Mouse (Mus musculus): ENCODE measurements at regions not wholly inside any gene's neighbourhood (a gene's known extent, or its start where the extent isn't known, plus 50 kb on each side); places are given as distances from the start of the nearest gene placed in this dataset.

DNA sequence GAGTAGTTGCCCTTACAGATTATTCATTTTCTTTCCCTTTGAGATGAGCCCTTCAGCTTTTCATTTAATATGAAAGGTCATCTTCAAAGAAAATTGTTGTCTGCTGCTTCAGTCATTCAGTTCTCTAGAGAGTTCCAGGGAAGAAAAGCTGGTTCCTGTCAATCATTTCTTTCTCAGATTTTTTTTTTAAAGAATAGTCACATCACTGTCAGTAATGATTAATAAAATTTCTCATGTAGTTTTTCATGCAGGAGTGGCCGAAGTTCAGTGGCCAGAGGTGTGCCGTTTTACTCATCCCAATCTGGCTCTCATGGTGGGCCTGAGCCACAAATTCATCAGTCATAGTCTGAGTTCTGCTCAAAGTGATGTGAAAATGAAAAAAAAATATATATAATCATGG, 121.5 kb upstream of the Nectin3 start:
- H3K36me3 ChIP-seq (ENCODE audit: control insufficient read depth, insufficient read depth, low read length) = no peaks in the 10 kb centered on the region
- no peak for TF ChIP-seq POLR2A (IDR thresholded peaks at IDR 0.05; ENCODE audit: low read depth, low read length)
- TF ChIP-seq CTCF (conservative IDR thresholded peaks at IDR 0.05; ENCODE audit: insufficient read depth, insufficient read length, low read depth, low read length) = no peak
- DNase-seq = peak; percentile 65
- H3K27ac ChIP-seq (ENCODE audit: insufficient read depth, low read depth, low read length) = no peak overlapping the region
- no peak overlapping the region for H3K4me3 ChIP-seq (ENCODE audit: insufficient read depth, low read depth, low read length)
- H3K4me1 ChIP-seq (ENCODE audit: control insufficient read depth, insufficient read depth, low read length) = peaks cover 8% of the 10 kb centered on the region; the same call in 1 of the 2 replicates
- H3K27me3 ChIP-seq (replicated peaks; ENCODE audit: control insufficient read depth, insufficient read depth, low read length) = no peaks in the 10 kb centered on the region
- WGBS = 55% methylated on average over 2 of the region's 2 CpGs

DNA sequence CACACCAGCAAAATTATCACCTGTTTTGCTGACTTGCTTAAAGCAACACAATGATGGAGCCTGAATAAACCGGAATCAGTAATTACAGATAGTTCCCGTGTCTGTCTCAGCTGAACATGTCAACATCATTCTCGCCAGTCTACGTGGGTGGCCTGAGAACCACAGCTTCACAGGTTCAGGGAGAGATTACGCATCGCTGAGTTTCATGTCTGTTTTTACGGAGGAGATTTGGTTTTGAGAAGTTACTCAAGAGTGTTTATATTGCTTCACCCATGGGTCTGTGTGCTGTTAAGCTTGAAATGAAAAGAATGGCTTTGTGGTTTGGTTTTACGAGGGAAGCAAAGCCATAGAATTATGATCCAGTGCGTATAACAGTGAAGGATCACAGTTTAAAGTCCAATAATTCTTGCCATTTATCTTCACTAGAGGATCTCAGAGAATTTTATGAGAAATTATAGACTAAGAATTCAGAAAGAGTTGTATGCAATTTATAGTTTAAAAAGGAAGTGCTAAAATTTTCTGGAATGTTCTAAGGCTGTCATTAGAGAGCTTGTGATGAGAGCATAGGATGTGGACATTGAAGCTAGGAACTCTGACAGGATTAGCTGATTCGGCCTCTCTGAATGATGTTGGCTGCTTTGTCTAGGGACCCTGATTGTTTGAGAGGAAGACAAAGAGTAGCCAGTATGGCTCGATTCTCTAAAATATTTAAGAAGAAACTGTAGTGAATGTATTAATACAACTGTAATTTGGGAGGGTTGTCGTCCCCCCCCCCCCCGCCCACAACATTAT, 119.4 kb upstream of the Nectin3 start:
- Histone ChIP-seq H3K27me3 (replicated peaks; ENCODE audit: control insufficient read depth, insufficient read depth, low read length) (no peaks in the 10 kb centered on the region), H3K36me3 (ENCODE audit: control insufficient read depth, insufficient read depth, low read length) (no peaks in the 10 kb centered on the region), H3K4me1 (ENCODE audit: control insufficient read depth, insufficient read depth, low read length) (peaks cover 6% of the 10 kb centered on the region; the same call in 1 of the 2 replicates), H3K4me3 (ENCODE audit: insufficient read depth, low read depth, low read length) (no peak overlapping the region), H3K27ac (ENCODE audit: insufficient read depth, low read depth, low read length) (no peak overlapping the region)
- no peak for TF ChIP-seq POLR2A (IDR thresholded peaks at IDR 0.05; ENCODE audit: low read depth, low read length)
- no peak for TF ChIP-seq CTCF (conservative IDR thresholded peaks at IDR 0.05; ENCODE audit: insufficient read depth, insufficient read length, low read depth, low read length)
- DNase-seq = peak; percentile 31
- WGBS = 51% methylated on average over 13 of the region's 13 CpGs

DNA sequence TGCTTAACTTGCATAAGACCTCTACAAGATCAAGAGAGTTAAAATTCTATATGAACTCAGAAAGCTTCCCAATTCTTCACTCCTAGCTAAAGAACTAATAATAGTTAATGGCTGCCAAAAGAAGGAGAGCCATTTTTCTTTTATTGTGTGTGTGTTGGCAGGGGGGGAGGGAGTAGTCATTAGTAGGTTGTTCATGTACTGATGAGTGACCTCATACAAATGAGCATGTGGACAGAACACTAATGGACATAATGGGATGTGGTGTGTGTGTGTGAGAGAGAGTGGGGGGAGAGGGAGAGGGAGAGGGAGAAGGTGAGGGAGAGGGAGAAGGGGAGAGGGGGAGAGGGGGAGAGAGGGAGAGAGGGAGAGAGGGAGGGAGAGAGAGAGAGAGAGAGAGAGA, 118.3 kb upstream of the Nectin3 start:
- no peak overlapping the region for H3K4me3 ChIP-seq (ENCODE audit: insufficient read depth, low read depth, low read length)
- H3K27me3 ChIP-seq (replicated peaks; ENCODE audit: control insufficient read depth, insufficient read depth, low read length) = no peaks in the 10 kb centered on the region
- H3K36me3 ChIP-seq (ENCODE audit: control insufficient read depth, insufficient read depth, low read length) = no peaks in the 10 kb centered on the region
- TF ChIP-seq CTCF (conservative IDR thresholded peaks at IDR 0.05; ENCODE audit: insufficient read depth, insufficient read length, low read depth, low read length) = no peak
- TF ChIP-seq POLR2A (IDR thresholded peaks at IDR 0.05; ENCODE audit: low read depth, low read length) = no peak
- DNase-seq = no peak
- peaks cover 4% of the 10 kb centered on the region; the same call in 1 of the 2 replicates for H3K4me1 ChIP-seq (ENCODE audit: control insufficient read depth, insufficient read depth, low read length)
- H3K27ac ChIP-seq (ENCODE audit: insufficient read depth, low read depth, low read length) = no peak overlapping the region

DNA sequence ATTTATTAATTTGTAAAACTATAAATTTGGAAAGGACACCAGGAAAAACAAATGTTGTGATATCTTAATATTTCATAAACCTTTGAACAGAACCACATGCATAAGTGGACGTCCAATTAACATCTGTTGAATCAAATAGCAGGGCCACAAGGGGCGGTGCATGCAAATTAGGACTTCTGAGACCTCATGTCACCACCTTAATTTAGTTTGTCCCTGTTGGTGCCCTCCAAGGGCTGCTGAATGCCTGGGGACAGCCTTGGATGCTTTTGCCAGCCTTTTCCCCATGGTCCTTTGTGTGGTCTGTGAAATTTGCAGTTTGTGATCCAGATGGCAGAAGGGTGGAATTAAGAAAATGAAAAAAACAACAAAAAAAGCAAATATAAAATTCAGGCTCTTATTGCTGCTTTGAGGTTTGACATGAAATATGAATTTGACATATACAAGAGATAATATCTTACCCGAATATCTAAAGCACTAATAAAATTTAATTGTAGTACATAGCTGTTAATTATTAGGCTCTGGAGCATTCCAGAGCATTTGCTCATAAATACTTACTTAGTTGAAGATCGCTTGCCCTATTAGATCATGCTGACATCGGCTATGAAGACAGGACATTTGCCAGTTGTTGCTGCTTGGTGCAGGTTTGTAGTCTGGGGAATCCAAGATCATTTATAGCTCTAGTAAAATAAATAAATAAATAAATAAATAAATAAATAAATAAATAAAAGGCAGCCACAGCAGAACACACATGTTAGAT, 114.9 kb upstream of the Nectin3 start:
- DNase-seq = peak; percentile 23

DNA sequence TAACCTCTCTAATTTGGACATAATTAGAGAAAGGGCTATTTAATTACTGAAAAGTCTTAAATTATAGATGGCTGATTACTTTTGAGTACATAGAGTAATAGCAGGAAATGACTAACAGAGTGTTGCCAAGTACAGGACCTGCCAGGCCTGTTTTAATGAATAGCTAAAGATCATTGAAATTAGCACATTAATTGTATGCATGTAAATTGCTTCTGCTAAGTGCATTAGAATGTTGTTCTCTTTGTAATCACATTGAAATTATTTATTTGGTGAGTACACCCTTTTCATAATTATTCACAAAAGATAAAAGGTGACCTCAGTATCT, 107.5 kb upstream of the Nectin3 start:
- Histone ChIP-seq H3K4me1 (ENCODE audit: control insufficient read depth, insufficient read depth, low read length) (no peaks in the 10 kb centered on the region), H3K27me3 (replicated peaks; ENCODE audit: control insufficient read depth, insufficient read depth, low read length) (no peaks in the 10 kb centered on the region), H3K27ac (ENCODE audit: insufficient read depth, low read depth, low read length) (no peak overlapping the region), H3K4me3 (ENCODE audit: insufficient read depth, low read depth, low read length) (no peak overlapping the region), H3K36me3 (ENCODE audit: control insufficient read depth, insufficient read depth, low read length) (no peaks in the 10 kb centered on the region)
- no peak for TF ChIP-seq POLR2A (IDR thresholded peaks at IDR 0.05; ENCODE audit: low read depth, low read length)
- no peak for TF ChIP-seq CTCF (conservative IDR thresholded peaks at IDR 0.05; ENCODE audit: insufficient read depth, insufficient read length, low read depth, low read length)
- DNase-seq = no peak

More for the DNA sequence above, 114.9 kb upstream of the Nectin3 start:
- no peaks in the 10 kb centered on the region for H3K4me1 ChIP-seq (ENCODE audit: control insufficient read depth, insufficient read depth, low read length)
- 48% methylated on average over 5 of the region's 5 CpGs for WGBS
- H3K27me3 ChIP-seq (replicated peaks; ENCODE audit: control insufficient read depth, insufficient read depth, low read length) = no peaks in the 10 kb centered on the region
- no peak overlapping the region for H3K4me3 ChIP-seq (ENCODE audit: insufficient read depth, low read depth, low read length)
- TF ChIP-seq POLR2A (IDR thresholded peaks at IDR 0.05; ENCODE audit: low read depth, low read length) (no peak), CTCF (conservative IDR thresholded peaks at IDR 0.05; ENCODE audit: insufficient read depth, insufficient read length, low read depth, low read length) (no peak)
- no peak overlapping the region for H3K27ac ChIP-seq (ENCODE audit: insufficient read depth, low read depth, low read length)
- no peaks in the 10 kb centered on the region for H3K36me3 ChIP-seq (ENCODE audit: control insufficient read depth, insufficient read depth, low read length)

DNA sequence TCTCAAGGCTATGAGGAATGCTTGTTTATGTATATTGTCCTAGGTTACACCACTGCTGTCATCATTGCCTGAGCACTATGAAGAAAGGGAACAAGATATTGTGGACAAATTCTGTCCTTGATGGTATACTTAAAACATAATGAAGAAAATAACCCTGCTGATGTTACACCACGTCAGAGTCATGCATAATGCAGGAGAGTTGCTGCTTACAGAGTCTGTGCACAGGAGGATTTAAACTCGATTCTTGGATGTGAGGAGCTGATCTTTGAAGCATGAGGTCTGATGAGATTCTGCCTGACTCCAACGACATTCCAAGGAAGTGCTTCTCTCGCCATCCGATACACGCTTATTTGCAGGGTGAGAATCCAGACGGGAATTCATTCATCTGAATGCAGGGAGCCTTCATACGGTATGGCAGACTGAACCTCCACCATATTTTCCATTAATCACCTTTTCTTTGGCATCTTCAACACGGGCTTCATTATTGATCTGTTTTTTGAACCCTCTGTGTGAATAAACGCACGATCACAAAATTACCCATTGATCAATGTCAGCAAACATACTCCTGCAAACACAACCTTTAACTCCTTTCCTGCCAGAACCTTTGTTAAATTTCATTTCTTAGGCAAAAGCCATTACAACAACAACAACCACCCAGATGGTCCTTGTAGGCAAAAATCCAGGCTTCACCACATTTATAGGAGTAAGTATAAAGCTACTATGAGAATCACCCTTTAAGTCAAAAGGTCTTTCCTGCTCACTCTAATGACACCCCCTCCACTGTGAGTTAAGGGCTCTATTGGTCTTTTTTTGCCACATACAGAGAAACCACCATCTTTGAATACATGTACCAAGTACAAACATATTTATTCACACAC, 106.9 kb upstream of the Nectin3 start:
- WGBS = 56% methylated on average over 11 of the region's 11 CpGs
- no peak for DNase-seq

More for the DNA sequence above, 106.9 kb upstream of the Nectin3 start:
- H3K27ac ChIP-seq (ENCODE audit: insufficient read depth, low read depth, low read length) = no peak overlapping the region
- H3K36me3 ChIP-seq (ENCODE audit: control insufficient read depth, insufficient read depth, low read length) = no peaks in the 10 kb centered on the region
- TF ChIP-seq CTCF (conservative IDR thresholded peaks at IDR 0.05; ENCODE audit: insufficient read depth, insufficient read length, low read depth, low read length) (no peak), POLR2A (IDR thresholded peaks at IDR 0.05; ENCODE audit: low read depth, low read length) (no peak)
- no peaks in the 10 kb centered on the region for H3K4me1 ChIP-seq (ENCODE audit: control insufficient read depth, insufficient read depth, low read length)
- no peak overlapping the region for H3K4me3 ChIP-seq (ENCODE audit: insufficient read depth, low read depth, low read length)
- no peaks in the 10 kb centered on the region for H3K27me3 ChIP-seq (replicated peaks; ENCODE audit: control insufficient read depth, insufficient read depth, low read length)
